Mouse (Mus musculus) naive thymus-derived CD4-positive, alpha-beta T cell, adult 5 months (primary cell): ENCODE results near the gene Scn4b. TPM values are rescaled to one million over a fixed set of nuclear protein-coding genes. Genes with fewer than 3 reads are reported as not detected.

Source experiments
- polyA plus RNA-seq: library from polyadenylated mRNA; unstranded; fragments of 100-300 nt; shearing (Covaris generic); gene quantifications from one replicate; pipeline ENCODE4 v1.2.1, GENCODE M21; 2017

Gene Scn4b
- polyA plus RNA-seq = not detected

GRCm38 (mm10) chr9:45138191-45139032 is at the start of gene Scn4b:
TSS of gene Scn4b (plus strand) at chr9:45138395.

DNA sequence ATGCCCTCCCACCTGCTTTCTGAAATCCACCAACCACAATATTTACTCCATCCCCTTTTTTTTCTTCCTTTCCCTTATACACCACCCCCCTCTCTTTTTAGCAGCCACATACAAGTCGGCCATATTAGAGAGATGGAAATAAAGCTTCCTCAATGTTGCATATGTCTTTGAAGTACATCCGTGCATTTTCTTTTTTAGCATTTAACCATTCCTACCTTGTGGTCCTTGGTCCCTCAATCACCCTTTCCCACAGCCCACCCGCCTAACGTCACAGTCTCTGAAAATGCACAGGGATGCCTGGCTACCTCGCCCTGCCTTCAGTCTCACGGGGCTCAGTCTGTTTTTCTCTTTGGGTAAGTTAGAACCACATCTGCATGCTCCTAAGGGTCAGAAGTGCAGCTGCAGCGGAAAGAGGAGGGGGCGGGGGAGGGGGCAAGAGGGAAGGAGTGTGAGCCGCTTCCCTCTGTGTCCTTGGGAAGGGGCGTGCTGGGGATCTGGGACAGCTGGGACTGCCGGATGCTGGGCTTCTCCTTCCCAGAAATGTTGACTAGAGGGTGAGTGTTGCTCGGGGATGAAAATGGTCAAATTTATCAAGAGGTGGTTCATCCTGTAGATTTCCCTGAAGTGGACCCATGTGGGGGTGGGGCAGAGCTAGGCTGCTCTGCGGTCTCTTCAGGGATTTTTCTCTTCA is 20.3 kb upstream of the Scn4b start, which contains the start of gene Scn2b:
Gene Scn2b (plus strand): TSS at position 42 of the 691 bp plus-strand sequence.

GRCm38 (mm10) chr9:45181770-45182169 is 43.6 kb downstream of the Scn4b start, which contains the start of gene BC049352:
TSS of gene BC049352 (plus strand) at chr9:45182007.

Other genes with a start within 250 kb of the Scn4b start
- 245 TPM for gene Atp5l, start 217.7 kb upstream of the Scn4b start, polyA plus RNA-seq
- 48.9 TPM for gene Ube4a, start 172.8 kb upstream of the Scn4b start, polyA plus RNA-seq
- gene Cd3g, start 158.0 kb upstream of the Scn4b start, polyA plus RNA-seq = 741 TPM
- gene Cd3d, start 156.6 kb upstream of the Scn4b start, polyA plus RNA-seq = 510 TPM
- gene Cd3e, start 128.8 kb upstream of the Scn4b start, polyA plus RNA-seq = 970 TPM
- gene Mpzl2, start 98.6 kb upstream of the Scn4b start, polyA plus RNA-seq = 0.12 TPM
- gene Mpzl3, start 83.2 kb upstream of the Scn4b start, polyA plus RNA-seq = 18.5 TPM
- 6.5 TPM for gene Jaml, start 59.2 kb upstream of the Scn4b start, polyA plus RNA-seq
- not detected for gene Scn2b, start 20.6 kb upstream of the Scn4b start, polyA plus RNA-seq
- gene BC049352, start 43.6 kb downstream of the Scn4b start, polyA plus RNA-seq = 0.27 TPM
- not detected for gene Tmprss4, start 65.7 kb downstream of the Scn4b start, polyA plus RNA-seq
- gene Il10ra, start 130.8 kb downstream of the Scn4b start, polyA plus RNA-seq = 11.6 TPM
- not detected for gene Tmprss13, start 180.7 kb downstream of the Scn4b start, polyA plus RNA-seq
- gene Fxyd6, start 231.8 kb downstream of the Scn4b start, polyA plus RNA-seq = not detected